Mouse (Mus musculus): ENCODE results near the gene Dock9.

Gene Dock9

DNA sequence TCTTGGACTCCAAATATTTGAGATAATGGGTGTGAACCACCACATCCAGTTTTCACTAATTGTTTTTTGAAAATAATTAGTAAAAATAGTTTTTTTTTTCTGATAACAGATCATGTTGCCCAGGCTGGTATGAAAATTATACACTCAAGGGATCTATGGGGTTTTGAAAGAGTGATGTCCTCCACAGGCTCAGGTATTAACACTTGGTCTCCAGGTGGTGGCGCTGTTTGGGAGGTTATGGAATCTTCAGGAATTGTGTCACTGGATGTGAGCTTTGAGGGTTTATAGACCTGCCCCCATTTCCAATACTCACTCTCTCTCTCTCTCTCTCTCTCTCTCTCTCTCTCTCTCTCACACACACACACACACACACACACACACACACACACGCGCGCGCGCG, 177.5 kb downstream of the Dock9 start:
- DNase-seq (ENCODE audit: low spot score), result no peak

DNA sequence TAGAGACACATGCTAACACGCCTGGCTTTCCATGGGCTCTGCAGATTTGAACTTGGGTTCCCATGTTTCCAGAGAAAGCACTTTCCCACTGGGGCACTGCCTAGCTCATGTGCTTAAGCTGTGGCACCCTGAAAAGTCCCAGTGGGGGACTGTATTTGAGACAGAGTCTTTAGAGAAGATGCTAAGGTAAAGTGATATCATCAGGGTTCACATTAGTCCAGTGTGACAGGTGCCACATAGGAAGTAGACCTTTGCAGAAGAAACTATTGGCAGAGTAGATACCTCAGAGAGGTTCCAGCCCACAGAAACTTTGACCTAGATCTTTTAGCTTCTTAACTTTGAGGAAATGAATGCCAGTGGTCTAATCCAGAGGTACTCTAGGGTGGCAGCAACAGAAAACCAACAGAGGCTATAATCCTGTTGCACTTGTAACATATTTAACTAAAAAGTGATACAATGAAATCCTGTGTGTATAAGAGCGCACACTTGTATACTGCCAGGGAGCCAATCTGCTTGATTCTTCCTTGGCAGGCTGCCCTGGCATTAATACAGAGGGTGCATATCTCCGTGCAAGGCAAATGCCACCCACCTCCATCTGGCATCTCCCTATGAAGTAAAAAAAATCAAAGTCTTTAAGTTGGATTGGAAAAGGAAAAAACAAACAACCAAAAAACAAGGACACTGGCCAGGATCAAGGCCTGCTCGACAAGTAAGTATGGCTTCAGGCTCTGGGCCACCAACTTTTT, 179.8 kb downstream of the Dock9 start:
- DNase-seq (ENCODE audit: low spot score), result no peak

DNA sequence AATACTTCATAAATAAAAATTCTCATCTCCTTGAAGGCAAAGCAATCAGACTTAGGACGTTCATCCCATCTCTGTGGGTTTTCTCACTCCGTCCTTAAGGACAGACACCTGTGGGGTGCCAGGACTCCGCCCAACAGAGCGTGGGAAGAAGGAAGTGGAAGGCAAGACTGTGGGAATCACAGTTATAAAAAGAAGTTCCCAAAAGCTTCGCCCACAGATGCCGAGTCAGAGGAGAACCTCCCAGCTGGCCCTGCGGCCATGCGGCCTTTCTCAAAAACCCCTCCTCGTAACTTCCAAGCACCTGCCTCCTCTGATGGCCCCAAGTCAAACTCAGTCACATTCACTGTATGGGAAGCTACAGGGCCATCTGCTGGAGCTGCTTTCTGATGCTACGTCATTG, 182.2 kb downstream of the Dock9 start:
- no peak for DNase-seq (ENCODE audit: low spot score)

DNA sequence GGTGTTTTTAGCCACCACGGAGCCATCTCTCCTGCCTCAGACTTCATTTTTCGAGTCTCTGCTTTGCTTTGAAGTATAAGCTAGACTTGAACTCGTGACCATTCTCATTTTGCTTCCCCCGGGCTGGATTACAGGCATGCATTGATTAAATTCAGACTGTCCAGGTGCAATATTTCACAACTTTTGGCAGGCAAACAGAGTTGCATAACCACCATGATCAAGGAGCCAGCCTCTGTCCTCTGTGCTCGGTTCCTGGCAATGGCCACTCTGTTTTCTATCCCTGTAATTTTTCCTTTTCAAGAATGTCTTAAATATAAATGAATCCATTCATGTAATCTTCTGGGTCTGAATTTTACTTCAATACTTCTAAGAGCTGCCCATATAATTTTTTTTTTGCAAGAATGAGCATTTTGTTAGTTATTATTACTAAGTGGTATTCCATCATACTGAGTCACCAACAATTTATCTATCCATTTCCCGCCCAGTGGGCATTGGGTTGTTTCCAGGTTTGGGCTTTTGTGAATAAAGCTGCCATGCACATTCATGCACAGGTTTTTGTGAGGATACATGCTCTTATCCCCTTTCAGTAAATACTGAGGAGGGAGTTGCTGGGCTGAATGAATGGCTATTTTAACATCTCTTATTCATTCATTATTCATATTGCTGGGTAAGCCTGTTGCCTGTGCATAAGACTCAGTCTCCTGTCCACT, 183.0 kb downstream of the Dock9 start:
- no peak for DNase-seq (ENCODE audit: low spot score)

DNA sequence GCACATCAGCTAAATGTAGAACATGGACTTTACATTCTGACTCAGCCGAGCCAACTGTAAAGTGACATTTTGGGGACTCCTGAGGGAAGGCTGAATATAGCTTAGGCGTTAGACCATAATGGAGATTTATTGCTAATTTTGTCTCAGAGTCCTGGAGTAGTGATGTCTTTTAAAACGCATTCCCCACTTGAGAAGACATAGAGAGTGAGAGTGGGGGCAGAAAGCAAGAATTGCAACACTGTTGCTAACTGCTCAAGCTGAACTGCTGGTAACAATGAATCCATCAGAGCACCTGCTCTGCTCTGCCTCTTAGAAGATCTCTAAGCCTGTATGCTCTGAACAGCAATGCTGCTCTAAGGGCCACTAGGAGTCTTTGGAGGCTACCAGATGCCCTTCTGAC, 184.1 kb downstream of the Dock9 start:
- no peak for DNase-seq (ENCODE audit: low spot score)

DNA sequence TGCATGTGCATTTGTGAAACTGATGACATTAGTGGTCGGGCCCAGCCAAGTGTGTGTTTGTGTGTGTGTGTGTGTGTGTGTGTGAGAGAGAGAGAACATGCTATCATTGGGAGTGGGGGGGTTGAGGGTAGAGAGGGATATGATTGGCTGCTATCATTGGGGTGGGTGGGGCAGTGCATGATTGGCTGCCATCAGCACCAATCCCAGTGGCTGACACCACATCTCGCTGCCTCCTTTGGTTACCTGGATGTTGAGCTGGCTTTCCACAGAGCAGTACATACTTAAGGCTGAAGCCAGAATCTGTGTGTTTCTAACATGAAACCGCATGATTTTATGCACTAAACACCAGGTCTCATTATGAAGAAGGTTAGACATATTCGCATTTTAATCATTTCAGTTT, 184.7 kb downstream of the Dock9 start:
- no peak for DNase-seq (ENCODE audit: low spot score)

DNA sequence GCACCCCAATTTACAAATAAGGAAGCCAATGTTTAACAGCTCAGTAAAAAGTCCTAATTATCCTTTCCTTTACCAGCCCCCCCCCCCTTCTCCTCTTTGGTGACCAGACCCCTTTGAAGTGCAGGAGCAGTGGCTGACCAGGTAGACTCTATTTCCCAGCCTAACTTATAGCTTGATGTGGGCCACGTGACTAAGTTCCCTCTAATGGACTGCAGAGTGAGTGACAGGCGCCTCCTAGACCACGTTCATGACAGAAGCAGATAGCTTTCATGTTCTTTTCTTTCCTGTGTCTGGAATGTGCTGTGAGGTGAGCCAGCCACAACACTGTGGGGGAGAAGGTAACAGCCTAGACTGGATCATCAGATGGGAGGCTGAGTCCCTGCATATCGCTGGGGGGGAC, 186.1 kb downstream of the Dock9 start:
- no peak for DNase-seq (ENCODE audit: low spot score)

DNA sequence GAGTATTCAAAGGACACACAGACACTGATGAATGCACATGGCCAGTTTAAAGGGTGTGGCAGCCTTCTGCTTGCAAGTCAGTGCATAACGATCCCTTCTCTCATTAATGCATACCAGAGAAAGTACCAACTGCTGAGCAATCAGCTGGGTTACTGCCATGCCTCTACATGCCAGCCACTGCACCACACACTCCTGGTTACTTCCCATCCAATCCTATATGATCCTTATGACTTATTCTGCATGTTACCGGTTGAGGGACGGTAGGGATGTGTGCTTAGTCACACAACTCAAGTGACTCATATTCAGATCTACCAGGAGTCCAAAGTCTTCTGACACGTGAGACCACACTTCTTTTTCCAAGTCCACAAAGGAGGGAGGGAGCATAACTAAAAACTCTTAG, 186.5 kb downstream of the Dock9 start:
- DNase-seq (ENCODE audit: low spot score), result no peak

DNA sequence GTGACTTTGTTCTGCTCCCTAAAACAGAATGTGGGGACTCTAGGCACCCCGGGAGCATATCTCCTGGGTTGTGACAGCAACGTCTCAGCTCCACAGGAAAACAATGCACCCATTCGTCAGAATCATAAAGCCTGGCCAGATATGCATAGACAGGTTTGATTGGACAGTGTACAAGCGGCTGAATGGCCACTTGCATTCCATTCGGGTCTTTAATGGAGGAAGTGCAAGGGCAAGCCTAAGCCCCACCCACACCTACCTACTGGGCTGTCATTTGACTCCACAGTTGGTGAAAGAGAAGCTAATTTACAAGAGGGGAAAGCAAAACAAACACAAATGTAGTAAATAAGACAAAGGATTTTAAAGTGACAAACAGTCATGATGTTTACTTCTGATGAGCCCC, 189.1 kb downstream of the Dock9 start:
- no peak for DNase-seq (ENCODE audit: low spot score)

DNA sequence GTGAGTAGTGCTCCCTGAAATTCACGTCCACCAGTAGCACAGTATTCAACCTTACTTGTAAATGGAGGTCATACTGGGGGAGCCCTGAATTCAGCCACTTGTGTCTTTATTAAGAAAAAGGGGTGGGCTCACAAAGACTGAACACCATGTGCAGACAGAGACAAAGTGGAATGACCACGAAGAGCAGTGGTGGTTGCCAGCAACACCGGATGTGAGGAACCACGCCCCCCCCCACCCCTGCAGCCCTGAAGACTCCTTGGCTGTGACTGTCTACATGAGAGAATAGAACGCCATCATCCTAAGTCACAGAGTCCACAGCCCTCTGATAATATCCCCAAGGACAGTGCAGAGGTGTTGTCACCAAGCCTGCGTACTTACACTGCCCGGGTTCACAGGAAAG, 191.2 kb downstream of the Dock9 start:
- no peak for DNase-seq (ENCODE audit: low spot score)

DNA sequence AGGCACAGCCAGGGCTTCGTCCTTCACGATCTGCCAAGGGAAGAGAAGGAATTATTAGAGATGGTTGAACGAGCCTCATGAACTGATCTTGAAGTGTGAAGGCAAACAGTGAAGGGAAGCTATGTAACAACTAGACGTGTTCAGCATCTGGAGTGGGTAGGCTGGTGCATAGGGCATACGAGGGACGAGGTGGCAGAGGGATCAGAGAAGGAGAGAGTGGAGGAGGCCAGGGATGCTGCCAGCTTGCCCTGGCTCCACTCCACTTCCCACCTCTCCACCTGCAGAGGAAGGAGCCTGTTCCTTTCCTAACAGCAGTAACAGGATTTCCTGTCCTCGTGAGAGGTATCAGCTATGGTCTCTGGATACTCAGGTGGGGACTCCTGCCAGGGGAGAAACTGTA, 192.4 kb downstream of the Dock9 start:
- no peak for DNase-seq (ENCODE audit: low spot score)

DNA sequence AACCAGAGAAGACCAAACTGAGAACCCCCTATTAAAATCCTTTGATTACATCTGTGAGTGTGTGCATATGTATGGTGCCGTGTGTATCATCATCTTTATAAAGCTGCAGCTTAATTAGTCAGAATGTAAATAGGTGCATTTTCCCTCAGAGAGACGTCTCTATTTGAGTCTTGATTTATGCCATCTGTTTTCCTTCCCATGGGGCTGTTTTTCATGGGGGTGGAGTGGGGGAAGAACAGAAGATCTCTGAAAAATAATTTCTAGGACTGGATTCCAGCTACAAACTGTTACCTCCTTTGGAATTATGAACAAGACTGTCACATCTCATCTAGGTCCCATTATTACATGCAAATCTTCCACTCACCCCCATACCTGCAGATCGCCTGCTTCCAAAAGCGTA, 193.1 kb downstream of the Dock9 start:
- no peak for DNase-seq (ENCODE audit: low spot score)

DNA sequence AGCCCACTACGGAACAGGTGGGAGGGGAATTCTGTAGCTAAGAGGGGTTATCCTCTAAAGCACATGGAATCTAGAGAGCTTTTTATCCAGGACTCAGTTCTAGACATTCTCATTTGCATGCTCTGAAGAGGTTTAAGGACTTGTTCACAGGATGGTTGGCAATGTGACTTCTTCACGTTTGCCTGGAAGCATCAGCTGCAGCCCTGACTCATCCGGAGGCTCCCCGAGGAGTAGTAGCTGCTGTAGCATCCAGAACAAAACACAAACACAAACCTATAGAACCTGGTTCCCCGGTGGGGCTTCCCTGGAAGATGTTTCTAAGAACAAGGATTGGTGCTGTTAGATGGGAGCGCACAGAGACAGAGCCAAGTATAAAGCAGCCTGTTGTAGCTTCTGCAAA, 195.0 kb downstream of the Dock9 start:
- DNase-seq (ENCODE audit: low spot score), result no peak

DNA sequence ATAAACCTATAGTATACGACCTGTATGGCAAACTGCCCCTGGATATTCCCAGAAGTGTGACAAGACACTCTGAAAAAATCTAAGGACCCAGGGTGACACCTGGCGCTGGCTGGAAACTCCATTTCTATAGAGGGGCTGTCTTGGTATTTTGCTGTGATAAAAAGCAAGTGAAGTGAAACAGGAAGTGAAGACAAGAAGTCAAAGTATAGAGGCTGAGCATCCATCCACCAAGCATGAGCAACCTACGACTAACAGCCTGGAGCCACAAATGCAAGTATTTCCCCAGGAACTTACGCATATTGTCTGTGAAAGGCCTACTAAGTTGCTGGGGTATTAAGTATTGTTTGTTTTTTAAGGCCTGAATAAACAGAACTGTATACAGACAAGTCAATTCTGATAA, 197.1 kb downstream of the Dock9 start:
- DNase-seq (ENCODE audit: low spot score), result no peak

DNA sequence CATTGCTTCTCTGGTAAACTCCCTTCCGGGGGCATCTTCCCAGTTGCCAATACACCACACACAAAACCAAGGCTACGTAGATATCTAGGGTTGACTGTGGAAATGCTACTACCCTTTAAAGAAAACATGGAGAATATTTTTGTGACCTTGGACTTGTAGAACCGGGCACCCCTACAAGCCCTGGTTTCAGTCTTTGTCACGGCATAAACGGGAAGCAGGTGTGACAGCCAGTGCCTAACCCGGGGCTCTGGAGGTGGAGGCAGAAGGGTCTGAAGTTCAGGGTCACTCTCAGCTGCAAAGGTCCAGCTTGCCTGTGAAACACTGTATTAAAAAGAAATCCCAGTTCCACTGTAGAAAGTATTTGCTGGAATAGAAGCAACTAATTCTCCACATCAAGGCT, 200.6 kb downstream of the Dock9 start:
- no peak for DNase-seq (ENCODE audit: low spot score)

DNA sequence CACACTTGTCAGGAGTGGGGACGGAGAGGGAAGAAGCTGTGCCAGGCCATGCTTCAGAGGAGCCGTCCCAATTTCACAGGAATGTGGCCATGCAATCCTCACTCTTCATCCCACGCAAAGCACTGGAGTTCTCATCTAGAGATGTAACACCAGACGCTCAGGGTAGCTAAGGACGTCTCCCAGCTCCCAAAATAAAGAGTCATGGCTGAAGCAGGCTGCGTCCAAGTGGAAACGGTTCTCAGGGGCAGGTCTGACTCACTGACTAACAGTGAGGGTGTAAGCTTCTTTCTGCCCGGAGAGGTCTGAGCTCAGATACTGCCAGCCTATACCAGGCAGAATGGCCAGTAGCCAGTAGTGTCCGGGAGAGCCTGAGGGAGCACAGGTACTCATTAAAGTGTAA, 201.0 kb downstream of the Dock9 start:
- DNase-seq (ENCODE audit: low spot score), result no peak

DNA sequence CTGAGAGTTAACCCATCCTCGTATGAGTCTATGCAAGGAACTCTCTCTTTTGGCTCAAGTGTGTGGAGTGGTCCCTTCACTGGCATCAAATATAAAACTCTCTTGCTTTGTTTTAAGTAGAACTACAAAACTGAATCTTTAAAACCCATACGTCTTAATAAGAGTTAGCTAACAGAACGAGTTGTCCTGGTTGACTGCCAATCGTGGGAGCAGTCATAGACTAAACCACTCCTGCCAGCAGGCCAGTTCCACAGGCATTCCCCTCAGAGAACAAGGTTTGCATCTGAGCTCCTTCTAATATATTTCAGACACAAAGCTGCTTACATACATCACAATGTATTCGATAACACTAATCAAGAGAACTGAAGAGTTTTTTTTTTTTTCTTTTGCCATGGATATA, 203.0 kb downstream of the Dock9 start:
- no peak for DNase-seq (ENCODE audit: low spot score)

DNA sequence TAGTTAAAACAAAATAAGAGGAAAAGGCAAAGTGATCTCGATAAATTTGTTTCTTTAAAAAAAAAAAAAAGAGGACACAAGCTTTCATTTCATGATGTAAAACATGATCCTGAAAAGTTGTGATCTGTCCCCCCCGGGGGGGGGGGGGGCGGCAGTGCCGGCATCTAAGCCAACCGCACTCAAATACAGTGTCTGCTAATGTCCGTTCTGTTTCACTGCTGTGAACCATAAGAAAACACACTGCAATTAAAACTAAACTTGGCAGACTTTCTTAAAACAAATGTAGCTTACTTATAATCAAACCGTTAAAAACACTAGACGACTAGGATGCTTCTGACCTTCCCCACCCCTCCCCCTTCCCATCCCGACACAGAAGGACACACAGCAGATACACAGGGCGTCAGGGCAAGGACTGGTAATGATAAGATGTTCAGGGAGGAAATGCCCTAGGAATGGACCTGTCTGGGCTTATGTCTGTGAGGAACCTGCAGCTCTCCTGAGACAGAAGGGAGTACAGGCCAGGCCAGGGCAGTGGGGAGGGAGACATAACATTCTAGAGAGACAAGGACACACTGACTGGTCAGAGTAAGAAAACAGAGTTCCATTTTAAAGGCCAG, 204.2 kb downstream of the Dock9 start:
- no peak for DNase-seq (ENCODE audit: low spot score)

DNA sequence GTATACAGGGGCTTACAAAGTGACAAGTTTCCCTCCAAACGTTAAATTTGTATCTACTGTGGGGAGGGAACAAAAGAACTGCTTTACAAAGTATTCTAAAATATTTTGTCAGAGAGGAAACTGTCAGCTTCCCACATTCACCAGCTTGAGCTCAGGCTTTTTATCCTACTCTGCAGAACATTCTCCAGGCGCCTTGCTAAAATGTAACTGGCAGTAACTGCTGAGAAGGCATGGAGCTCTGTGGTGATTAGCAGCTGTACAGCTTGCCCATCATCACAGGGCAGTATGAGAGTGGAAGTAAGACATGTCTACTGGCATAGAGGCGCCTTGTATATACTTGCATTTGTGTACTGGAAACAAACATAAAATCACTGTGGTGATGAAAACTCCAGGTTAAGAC, 204.7 kb downstream of the Dock9 start:
- no peak for DNase-seq (ENCODE audit: low spot score)

DNA sequence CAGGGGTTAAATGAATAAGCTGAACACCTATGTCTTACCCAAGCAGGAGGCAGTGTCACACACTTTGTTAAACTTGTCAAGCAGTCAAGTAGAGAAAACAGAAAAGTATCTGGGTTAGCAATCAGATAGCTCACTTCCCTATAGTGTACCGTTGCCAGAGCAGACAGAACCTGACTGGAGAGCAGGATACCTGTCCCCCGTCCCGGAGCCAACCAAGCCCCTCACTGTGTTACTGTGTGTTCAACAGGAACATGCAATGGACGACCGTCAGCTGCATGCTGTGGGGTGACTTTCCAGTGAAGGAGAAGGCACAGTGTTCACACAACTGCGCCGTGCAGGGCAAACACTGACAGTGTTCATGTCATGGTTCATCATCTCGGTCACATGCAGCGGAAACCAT, 205.3 kb downstream of the Dock9 start:
- no peak for DNase-seq (ENCODE audit: low spot score)

DNA sequence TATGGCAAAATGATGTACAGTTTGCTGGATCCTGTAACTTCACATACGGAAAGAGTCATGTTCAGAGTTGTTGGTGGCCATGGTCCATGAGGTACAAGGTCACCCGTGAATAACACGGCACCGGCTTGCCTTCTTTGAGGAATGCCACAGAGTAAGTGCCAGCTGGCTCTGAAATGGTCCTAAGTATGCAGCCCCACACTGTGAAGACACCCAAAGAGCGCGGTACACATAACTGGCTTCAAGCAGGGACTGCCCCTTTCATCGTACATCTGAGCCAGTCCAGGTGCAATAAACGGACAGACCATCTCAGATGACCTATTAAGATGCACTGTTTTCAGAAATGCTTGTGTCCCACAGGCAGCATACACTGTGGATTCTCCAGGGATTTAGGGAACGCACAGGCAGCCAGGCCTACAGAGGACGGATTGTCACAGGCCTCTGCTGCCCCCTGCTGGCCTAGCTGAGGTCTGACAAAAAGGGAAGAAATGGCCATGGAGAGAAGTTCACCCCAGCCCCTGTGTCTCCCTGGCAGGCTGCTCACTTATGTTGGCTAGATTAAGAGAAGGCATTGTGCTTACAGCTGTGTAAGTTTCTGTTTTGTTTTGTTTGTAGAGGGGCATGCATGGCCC, 208.4 kb downstream of the Dock9 start:
- DNase-seq (ENCODE audit: low spot score), result peak; percentile 62

DNA sequence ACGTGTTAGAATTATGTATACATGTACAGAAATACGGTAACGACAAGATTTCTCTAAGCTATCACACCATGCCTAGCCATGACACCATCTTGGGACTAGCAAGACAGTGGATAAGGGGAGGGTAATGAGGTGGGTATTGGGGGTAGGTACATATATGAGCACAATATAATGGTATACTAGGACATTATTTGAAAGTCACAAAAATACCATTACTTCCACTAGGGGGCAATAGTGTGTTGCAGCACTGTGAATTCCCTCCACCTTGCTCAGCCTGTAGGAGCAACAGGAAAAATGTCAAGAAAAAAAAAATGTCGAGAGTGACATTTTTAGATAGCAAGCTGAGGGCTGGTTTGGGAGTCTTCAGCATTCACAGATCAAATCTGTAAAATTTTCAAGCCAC, 209.2 kb downstream of the Dock9 start:
- DNase-seq (ENCODE audit: low spot score), result no peak
